Mouse (Mus musculus) left cerebral cortex, adult 8-10 months (tissue): ENCODE data around the gene Tbata. TPM values are rescaled to one million over a fixed set of nuclear protein-coding genes. Genes with fewer than 3 reads are reported as not detected.

Experiments
- DNase-seq, 2 experiments: peaks; one replicate each; pipeline ENCODE4 v3.0.0; 2022; ENCODE audit warnings: low spot score in 2 of 2
- microRNA-seq, 2 experiments: library from miRNA; unstranded; fragments of <30 nt; microRNA quantifications; one replicate each; pipeline ENCODE4 v1.2.0; 2022
- total RNA-seq, 4 experiments: library from RNA; stranded (reverse); gene quantifications; 2 replicates each; pipeline ENCODE4 v1.2.4; 2022

Tbata gene
- total RNA-seq, 4 experiments from 2014 or later, result 0.26 to 1.2 (median 0.72) TPM

DNA sequence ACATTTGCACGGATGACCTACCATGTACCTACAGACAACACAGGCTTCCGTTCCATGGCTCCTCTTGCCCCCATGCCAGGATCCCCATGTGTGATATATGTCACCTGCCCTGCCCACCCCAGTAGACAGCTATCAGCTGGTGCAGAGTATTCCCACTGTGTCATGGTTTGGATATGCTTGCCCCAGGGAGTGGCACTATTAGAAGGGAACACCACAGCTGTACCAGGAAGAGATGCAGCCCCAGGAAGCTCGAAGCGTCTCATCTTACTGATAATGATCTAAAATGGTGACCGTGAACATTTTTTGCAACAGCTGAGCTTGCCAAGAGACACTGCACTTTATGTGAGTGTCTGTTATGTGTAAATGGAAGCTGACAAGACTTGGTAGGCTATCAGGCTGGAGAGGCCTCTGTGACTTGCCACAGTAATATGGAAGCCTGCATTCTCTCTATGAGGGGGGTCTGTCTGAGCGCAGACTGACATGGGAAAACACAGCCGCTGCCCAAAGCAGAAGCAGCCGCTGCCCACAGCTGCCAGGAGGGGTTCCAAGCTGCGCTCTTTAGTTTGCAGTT lies 36.4 kb downstream of the Tbata start:
- DNase-seq, result no peak

DNA sequence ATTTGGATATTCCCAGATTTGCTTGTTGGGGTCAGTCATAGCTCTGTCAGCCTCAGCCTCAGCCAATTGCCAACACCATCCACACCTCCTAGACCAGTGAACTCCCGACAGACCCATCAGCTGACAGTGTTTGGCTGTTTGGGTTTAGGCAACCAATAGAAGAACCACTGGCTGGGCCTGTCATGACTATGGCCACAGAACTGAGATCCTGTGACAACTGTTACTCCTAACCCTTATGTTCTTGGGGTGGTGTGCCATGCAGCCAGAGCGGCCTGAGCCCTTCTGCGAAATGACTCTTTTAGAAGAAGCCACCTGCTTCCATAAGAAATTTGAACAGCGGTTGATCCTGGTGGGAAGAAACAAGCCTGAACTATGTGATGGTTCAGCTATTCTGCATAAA lies 39.4 kb downstream of the Tbata start:
- DNase-seq, result no peak

DNA sequence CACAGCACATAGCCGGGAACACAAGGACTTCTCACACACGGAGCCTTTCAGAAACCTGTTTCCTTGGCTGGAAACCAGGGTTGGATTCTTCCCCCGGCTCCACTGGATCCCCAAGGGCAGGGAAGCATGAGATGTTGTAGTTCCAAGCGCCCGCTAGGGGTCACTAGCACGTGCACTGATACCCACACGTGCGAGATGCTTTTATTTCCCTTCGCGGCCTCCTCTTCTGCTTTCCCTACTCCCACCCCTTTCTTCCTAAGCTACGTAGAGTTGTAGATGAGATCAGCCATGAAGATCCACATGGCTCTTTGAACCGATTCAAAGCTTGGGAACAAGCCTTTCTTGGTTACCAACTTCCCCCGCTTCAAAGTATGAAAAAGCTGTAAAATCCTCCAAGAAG lies 40.0 kb downstream of the Tbata start:
- peak in 1 of 2 experiments; percentile 5 for DNase-seq

DNA sequence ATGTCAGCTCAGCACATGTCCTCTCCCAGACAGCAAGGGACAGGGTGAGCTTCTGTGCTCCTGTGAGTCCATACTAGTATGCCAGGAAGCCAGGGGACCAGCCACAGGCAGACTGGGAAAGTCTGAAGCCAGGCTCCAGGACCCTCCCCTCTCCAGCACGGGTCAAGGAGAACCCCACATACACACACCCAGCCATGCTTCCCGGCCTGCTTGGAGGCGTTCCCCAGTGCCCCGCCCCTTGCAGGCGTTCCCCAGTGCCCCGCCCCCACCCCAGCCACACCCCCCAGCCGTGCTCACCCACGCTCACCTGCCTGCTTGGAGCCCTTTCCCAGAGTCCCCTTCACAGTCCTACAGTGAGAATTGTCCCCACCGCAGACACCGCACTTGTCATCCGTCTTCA lies 41.1 kb downstream of the Tbata start:
- no peak for DNase-seq

DNA sequence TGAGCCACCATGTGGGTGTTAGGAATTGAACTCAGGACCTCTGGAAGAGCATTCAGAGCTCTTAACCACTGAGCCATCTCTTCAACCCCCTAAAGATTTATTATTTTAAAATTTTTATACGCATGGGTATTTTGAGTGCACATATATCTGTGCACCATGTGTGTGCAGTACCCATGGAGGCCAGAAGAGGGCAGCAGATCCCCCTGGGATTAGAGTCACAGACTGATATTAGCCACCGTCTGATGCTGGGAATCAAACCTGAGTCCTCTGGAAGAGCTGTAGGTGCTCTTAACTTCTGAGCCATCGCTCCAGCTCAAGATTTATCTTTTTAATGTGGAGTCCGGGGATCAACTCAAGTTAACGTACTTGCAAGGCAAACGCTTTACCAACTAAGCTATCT lies 43.9 kb downstream of the Tbata start:
- DNase-seq, result no peak

DNA sequence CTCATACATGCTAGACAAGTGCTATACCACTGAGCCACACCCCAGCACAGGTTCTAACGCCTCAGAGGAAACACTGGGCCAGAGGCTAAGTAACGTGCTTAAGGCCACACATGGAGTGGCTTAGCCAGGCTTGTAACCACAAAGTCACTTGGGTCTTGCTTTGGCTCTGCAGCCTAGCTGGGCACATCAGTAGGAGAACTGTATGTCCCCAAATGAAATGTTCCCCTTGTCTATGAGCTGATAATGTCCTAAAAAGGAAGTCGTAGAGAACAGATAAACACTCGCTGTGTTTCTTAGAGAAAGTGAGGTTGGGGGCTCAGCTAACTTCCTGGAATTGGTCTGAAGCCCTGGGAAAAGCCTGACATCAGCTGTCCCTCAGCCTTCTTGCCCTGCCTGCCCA lies 44.4 kb downstream of the Tbata start:
- no peak for DNase-seq

DNA sequence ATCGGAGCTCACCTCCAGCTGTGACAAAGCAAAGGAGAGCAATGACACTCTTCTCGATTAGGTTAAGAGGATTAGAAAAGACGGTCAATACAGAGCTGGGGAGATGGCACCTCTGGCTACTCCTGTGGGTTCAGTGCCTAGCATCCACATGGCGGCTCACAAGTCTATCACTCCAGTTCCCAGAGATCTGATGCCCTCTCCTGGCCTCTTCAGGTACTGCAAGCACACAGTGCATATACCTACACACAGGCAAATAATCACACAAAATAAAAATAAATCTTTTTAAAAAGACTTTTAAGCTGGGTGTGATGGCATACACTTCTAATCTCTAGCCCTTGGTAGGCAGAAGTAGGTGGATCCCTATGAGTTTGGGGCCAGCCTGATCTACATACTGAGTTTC lies 47.6 kb downstream of the Tbata start:
- DNase-seq, result no peak

DNA sequence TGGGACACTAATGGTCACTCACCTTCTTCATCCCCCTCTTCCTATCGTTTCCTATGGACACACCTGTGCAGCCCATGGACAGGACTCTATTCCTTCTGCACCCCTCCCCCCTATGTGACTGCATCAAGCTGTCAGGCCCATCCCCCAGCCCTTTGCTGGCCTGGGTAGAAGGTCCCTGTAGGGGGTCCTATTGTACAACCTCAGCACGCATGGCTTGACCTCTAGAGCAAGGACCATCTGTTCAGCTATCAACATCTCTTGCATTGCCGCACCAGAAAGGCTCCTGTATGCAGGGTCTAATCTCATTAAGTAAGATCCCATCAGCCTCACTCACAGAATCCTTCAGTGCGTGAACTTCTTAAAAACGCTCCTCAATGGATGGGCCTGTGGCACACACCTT lies 53.9 kb downstream of the Tbata start:
- DNase-seq, result no peak

DNA sequence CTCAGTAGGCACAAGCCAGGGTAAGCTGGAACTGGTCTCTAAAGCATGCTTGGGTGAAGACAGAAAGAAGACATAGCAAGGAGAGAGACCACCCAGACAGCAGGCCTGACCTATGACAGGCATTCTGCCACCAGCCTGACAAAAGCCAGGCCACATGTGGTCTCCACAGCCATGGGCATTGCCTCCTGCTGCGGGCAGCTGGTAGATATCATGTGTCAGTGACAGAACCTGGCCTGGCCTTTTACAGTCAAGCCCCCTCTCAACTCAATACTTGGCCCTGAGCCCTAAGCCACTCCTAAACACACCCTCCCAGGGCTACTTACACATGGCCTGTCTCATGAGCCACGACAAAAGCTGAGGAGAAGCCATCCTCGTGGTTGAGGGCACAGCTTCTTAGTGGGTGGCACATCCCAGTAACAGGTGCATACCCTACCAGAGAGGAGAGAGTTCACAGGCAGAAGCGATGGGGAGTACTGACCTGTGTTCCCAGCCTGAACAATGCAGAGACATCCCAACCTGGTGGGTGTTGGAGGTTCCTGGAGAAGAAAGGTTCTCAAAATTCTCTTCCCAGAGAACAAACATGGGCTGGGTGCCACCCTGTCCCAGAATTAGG lies 55.1 kb downstream of the Tbata start:
- no peak for DNase-seq

DNA sequence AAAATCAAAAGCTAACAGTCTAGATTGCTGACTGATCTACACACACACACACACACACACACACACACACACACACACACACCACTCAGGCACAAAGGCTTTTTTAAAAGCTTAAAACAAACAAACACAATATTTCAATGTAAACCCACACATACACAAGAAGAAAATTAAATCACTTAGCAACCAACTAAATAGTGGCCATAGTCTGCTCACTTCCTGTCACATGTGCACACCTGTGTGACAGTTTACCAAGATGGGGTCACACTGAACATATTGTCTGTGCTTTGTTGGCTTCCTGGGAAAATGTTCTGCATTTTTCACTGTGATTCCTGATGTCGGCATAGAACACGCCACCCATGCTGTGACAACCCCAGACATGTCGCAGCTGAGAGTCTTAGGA lies 60.0 kb downstream of the Tbata start:
- no peak for DNase-seq

DNA sequence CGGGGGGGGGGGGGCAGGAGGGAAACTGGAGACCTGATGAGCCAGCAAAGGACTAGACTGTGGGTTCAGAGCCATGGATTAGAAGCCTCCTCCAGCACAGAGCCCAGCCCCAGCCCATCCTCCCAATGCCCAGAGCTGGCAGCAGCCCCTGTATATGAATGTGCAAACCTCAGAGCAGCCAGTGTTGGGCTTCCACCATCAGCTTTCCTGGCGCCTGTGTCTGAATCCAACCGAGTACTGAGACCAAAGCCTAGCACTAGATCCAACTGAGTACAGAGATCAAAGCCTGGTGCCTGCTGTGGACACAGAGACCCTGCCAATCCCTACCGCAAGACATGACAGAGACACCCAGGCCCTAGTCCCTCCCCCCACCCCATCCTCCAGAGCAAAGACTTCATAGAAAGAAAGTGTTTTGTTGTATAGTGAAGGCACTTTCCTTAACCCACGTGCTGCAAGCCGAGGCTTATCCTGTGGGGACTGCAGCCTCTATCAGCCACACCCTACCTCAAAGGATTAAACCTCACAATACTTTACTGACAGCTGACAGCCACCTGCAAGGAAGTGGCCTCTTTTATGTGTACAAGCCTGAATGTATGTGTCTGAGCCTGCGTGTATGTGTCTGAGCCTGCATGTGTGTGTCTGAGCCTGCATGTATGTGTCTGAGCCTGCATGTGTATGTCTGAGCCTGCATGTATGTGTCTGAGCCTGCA lies 61.3 kb downstream of the Tbata start:
- DNase-seq, result no peak

DNA sequence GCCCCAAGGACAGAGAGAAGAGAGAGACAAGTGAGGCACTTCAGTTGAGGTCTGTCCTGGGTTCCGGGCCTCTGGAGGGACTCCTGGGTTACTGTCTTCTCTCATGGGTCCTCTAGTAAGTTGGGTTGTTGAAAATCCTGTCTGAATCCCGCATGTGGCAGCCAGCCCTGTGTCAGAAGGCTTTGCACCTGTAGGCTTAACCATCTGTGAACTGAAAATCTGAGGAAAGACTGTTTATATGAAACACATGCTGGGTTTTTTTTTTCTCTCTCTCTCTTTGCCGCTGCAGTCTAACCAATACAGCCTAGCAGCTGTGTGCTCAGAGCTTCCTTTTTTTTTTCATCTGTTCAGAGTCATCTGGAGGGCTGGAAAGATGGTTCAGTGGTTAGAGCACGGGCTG lies 62.6 kb downstream of the Tbata start:
- no peak for DNase-seq

DNA sequence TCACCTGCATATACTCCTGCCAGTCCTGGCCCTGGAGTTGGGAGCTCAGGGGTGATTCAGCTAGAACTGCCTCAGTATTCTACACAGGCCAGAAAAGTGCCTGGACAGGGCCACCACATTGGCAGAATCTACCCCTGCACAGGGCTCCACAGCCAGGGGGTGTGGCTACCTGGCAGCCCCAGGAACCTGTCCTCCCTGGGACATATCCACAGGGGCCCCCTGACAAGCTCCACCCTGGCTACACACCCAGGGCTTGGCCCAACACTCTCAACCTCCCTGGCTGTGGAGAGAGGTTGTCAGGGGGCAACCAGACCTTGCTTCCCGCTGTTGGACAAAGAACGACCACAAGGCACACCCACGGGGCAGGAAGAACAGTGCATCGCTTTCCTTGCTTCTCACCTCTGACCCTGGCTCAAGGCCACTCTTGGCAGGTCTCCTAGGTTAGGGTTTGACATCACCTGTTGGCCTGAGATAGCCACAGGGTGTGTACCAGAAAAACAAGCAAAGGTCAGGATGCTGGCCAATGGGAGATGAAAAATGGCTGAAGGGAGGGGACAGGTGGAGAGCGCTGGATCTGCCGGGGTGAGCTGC lies 64.0 kb downstream of the Tbata start:
- DNase-seq, result no peak

DNA sequence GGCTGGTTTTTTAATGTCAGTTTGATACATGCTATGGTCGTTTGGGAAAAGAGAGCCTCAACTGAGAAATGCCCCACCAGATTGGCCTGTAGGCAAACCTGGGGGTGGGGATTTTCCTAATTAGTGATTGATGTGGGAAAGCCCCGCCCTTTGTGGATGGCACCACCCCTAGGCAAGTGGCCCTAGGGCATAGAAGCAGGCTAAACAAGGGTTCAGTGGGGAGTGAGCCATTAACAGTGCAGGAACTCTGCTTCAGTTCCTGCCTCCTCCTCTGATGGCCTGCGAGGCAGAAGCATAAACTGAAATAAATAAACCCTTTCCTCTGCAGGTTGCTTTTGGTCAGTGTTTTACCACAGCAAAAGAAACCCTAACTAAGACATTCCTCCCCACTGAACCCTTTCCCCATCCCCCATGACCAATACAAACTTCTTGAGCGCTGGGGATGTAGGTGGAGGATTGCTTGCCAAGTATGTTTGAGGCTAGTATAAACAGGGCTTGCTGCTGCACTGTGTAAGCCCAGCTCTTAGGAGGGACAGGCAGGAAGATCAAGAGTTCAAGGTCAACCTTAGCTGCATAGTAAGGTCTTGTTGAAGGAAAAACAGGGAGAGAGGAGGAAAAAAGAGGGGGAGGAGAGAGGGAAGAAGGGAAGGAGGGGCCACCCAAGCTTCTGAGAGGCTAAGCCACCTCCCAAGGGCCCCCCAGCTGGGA lies 65.1 kb downstream of the Tbata start:
- no peak for DNase-seq

DNA sequence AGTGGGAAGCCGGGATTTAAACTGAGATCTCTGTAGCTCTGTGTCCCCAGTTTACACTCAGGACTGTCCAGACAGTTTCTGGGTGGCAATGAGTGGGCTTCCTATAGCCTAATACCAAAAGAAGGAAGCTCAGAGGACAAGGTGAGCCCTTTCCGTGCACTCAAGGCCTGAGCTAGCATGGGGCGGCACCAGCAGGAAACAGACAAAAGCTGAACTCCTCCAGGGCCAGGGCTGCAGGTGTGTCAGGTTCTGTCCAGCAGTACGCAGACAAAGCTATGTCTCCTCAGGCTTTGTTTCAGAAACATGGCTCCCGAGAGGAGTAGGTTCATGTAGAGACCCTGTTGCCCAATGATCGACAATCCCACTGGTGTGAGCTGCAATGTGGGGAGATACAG lies 65.6 kb downstream of the Tbata start:
- DNase-seq, result no peak

Small RNAs within 50 kb of the gene (microRNA-seq; reads per million reads assigned to microRNA genes)
- gene Gm44308, result 0 reads per million in 2 experiments

Other genes starting within 250 kb of the Tbata start
- 10 to 100 TPM; 10.3 to 13.1 (median 11.6) TPM for gene Pcbd1, start 82.6 kb upstream of the Tbata start, total RNA-seq
- 10 to 100 TPM; 23.4 to 33.9 (median 28.5) TPM for gene Sgpl1, start 24.3 kb upstream of the Tbata start, total RNA-seq
- under 1 TPM; 0.09 to 0.27 (median 0.18) TPM for gene Adamts14, start 101.5 kb downstream of the Tbata start, total RNA-seq
- not detected for gene Prf1, start 125.9 kb downstream of the Tbata start, total RNA-seq
- gene Pald1, start 211.6 kb downstream of the Tbata start, total RNA-seq, result 10 to 100 TPM; 10.6 to 15.2 (median 13.0) TPM
- under 1 TPM; 0.21 to 0.30 (median 0.22) TPM for gene Nodal, start 246.0 kb downstream of the Tbata start, total RNA-seq